Mouse (Mus musculus) ovary, adult 2 months (tissue): ENCODE measurements around the gene 4933405O20Rik. TPM values are rescaled to one million over a fixed set of nuclear protein-coding genes. Genes with fewer than 3 reads are reported as not detected.

Experiments
- polyA plus RNA-seq: library from polyadenylated mRNA; depleted of rRNA; stranded (reverse); fragments of >200 nt; gene quantifications from 2 replicates; pipeline ENCODE4 v1.2.3, GENCODE M21; 2012; rRNA removed

Gene 4933405O20Rik
- not detected in 2 replicates for polyA plus RNA-seq

GRCm38 (mm10) chr7:50598890-50599289, at the start of gene 4933405O20Rik:
Gene 4933405O20Rik, plus strand, starts transcription at chr7:50599190.

